Mouse (Mus musculus): ENCODE measurements around the gene Gm3646. TPM values are rescaled to one million over a fixed set of nuclear protein-coding genes. Genes with fewer than 3 reads are reported as not detected.

Gene Gm3646
- polyA plus RNA-seq, 1 experiment from 2014 or later, result not detected

- peak; percentile 57 for DNase-seq (ENCODE audit: low spot score)
- H3K27ac ChIP-seq, result peak overlapping the region; percentile 64
- H3K9me3 ChIP-seq, result no peaks in the 10 kb centered on the region
- peaks cover 29% of the 10 kb centered on the region for H3K4me1 ChIP-seq (replicated peaks)
- H3K27me3 ChIP-seq (ENCODE audit: insufficient read depth, poor library complexity, severe bottlenecking), result no peaks in the 10 kb centered on the region
- WGBS, result 10% methylated on average over 3 of the region's 3 CpGs
- H3K4me3 ChIP-seq, result no peak overlapping the region
- H3K36me3 ChIP-seq, result no peaks in the 10 kb centered on the region
Observed at GRCm38 (mm10) chr1:39772401-39773095, 32.6 kb downstream of the Gm3646 start.

GRCm38 (mm10) chr1:39770436-39770835 lies 34.7 kb downstream of the Gm3646 start:
- no peak for DNase-seq (ENCODE audit: low spot score)
- Histone ChIP-seq H3K4me1 (replicated peaks) (peaks cover 29% of the 10 kb centered on the region), H3K27me3 (ENCODE audit: insufficient read depth, poor library complexity, severe bottlenecking) (no peaks in the 10 kb centered on the region), H3K4me3 (no peak overlapping the region), H3K36me3 (no peaks in the 10 kb centered on the region), H3K27ac (no peak overlapping the region), H3K9me3 (no peaks in the 10 kb centered on the region)
- WGBS, result 82% methylated on average over 5 of the region's 5 CpGs

GRCm38 (mm10) chr1:39768017-39768416 lies 37.1 kb downstream of the Gm3646 start:
- Histone ChIP-seq H3K4me3 (no peak overlapping the region), H3K4me1 (replicated peaks) (peaks cover 13% of the 10 kb centered on the region), H3K27ac (no peak overlapping the region), H3K27me3 (ENCODE audit: insufficient read depth, poor library complexity, severe bottlenecking) (no peaks in the 10 kb centered on the region), H3K9me3 (no peaks in the 10 kb centered on the region), H3K36me3 (no peaks in the 10 kb centered on the region)
- WGBS, result 85% methylated on average over 3 of the region's 3 CpGs
- DNase-seq (ENCODE audit: low spot score), result no peak

- WGBS, result 92% methylated on average over 7 of the region's 7 CpGs
- H3K4me1 ChIP-seq (replicated peaks), result peaks cover 14% of the 10 kb centered on the region
- H3K27ac ChIP-seq, result no peak overlapping the region
- no peaks in the 10 kb centered on the region for H3K9me3 ChIP-seq
- no peaks in the 10 kb centered on the region for H3K36me3 ChIP-seq
- H3K4me3 ChIP-seq, result no peak overlapping the region
- DNase-seq (ENCODE audit: low spot score), result no peak
- H3K27me3 ChIP-seq (ENCODE audit: insufficient read depth, poor library complexity, severe bottlenecking), result no peaks in the 10 kb centered on the region
Observed at GRCm38 (mm10) chr1:39765854-39766493, 39.2 kb downstream of the Gm3646 start.

GRCm38 (mm10) chr1:39762025-39762370 lies 43.1 kb downstream of the Gm3646 start:
- Histone ChIP-seq H3K9me3 (no peaks in the 10 kb centered on the region), H3K27me3 (ENCODE audit: insufficient read depth, poor library complexity, severe bottlenecking) (no peaks in the 10 kb centered on the region), H3K27ac (peak overlapping the region; percentile 66; the same call in 1 of the 2 replicates), H3K4me3 (peak overlapping the region; percentile 34), H3K4me1 (replicated peaks) (peaks cover 15% of the 10 kb centered on the region), H3K36me3 (no peaks in the 10 kb centered on the region)
- DNase-seq (ENCODE audit: low spot score), result peak; percentile 36
- 4% methylated on average over 10 of the region's 10 CpGs for WGBS

GRCm38 (mm10) chr1:39761211-39762024 lies 43.7 kb downstream of the Gm3646 start:
- peak overlapping the region; percentile 66; the same call in 1 of the 2 replicates for H3K27ac ChIP-seq
- DNase-seq (ENCODE audit: low spot score), result peak; percentile 64
- no peaks in the 10 kb centered on the region for H3K9me3 ChIP-seq
- H3K4me3 ChIP-seq, result peak overlapping the region; percentile 34
- no peaks in the 10 kb centered on the region for H3K27me3 ChIP-seq (ENCODE audit: insufficient read depth, poor library complexity, severe bottlenecking)
- H3K4me1 ChIP-seq (replicated peaks), result peaks cover 15% of the 10 kb centered on the region
- H3K36me3 ChIP-seq, result no peaks in the 10 kb centered on the region
- 6% methylated on average over 22 of the region's 22 CpGs for WGBS

GRCm38 (mm10) chr1:39760181-39760715 lies 44.9 kb downstream of the Gm3646 start:
- WGBS, result 80% methylated on average over 6 of the region's 6 CpGs
- Histone ChIP-seq H3K4me3 (no peak overlapping the region), H3K9me3 (no peaks in the 10 kb centered on the region), H3K4me1 (replicated peaks) (peaks cover 15% of the 10 kb centered on the region), H3K27ac (no peak overlapping the region), H3K27me3 (ENCODE audit: insufficient read depth, poor library complexity, severe bottlenecking) (no peaks in the 10 kb centered on the region), H3K36me3 (no peaks in the 10 kb centered on the region)
- no peak for DNase-seq (ENCODE audit: low spot score)

- H3K27me3 ChIP-seq (ENCODE audit: insufficient read depth, poor library complexity, severe bottlenecking), result no peaks in the 10 kb centered on the region
- no peak for DNase-seq (ENCODE audit: low spot score)
Observed at GRCm38 (mm10) chr1:39759231-39760175, 45.6 kb downstream of the Gm3646 start.

GRCm38 (mm10) chr1:39758244-39758643 lies 46.9 kb downstream of the Gm3646 start:
- DNase-seq (ENCODE audit: low spot score), result no peak
- Histone ChIP-seq H3K27me3 (ENCODE audit: insufficient read depth, poor library complexity, severe bottlenecking) (no peaks in the 10 kb centered on the region), H3K9me3 (no peaks in the 10 kb centered on the region), H3K36me3 (no peaks in the 10 kb centered on the region), H3K4me3 (no peak overlapping the region), H3K4me1 (replicated peaks) (peaks cover 15% of the 10 kb centered on the region), H3K27ac (no peak overlapping the region)
- 74% methylated on average over 9 of the region's 9 CpGs for WGBS

More at GRCm38 (mm10) chr1:39759231-39760175, 45.6 kb downstream of the Gm3646 start:
- H3K9me3 ChIP-seq, result no peaks in the 10 kb centered on the region
- H3K4me3 ChIP-seq, result no peak overlapping the region
- peaks cover 15% of the 10 kb centered on the region for H3K4me1 ChIP-seq (replicated peaks)
- 63% methylated on average over 9 of the region's 9 CpGs for WGBS
- no peak overlapping the region for H3K27ac ChIP-seq
- H3K36me3 ChIP-seq, result no peaks in the 10 kb centered on the region

- Histone ChIP-seq H3K9me3 (no peaks in the 10 kb centered on the region), H3K27me3 (ENCODE audit: insufficient read depth, poor library complexity, severe bottlenecking) (no peaks in the 10 kb centered on the region), H3K4me3 (no peak overlapping the region), H3K36me3 (no peaks in the 10 kb centered on the region), H3K27ac (0 out of 2 replicates have a peak overlapping the region, but pooled peaks have one; percentile 35), H3K4me1 (replicated peaks) (peaks cover 10% of the 10 kb centered on the region)
- WGBS, result 87% methylated on average over 11 of the region's 11 CpGs
- DNase-seq (ENCODE audit: low spot score), result no peak
Observed at GRCm38 (mm10) chr1:39756952-39757351, 48.2 kb downstream of the Gm3646 start.

GRCm38 (mm10) chr1:39754224-39754957 lies 50.7 kb downstream of the Gm3646 start:
- Histone ChIP-seq H3K27ac (no peak overlapping the region), H3K27me3 (ENCODE audit: insufficient read depth, poor library complexity, severe bottlenecking) (no peaks in the 10 kb centered on the region), H3K4me1 (replicated peaks) (peaks cover 17% of the 10 kb centered on the region), H3K4me3 (no peak overlapping the region), H3K36me3 (no peaks in the 10 kb centered on the region), H3K9me3 (no peaks in the 10 kb centered on the region)
- WGBS, result 82% methylated on average over 13 of the region's 13 CpGs
- DNase-seq (ENCODE audit: low spot score), result no peak

Data from hindbrain, embryonic 10.5 days (tissue).